Comparison of ENCODE assay signal across 14 mouse cellular contexts in genomic region chr4:123685046-123685445, GRCm38 (mm10). TPM values are rescaled to one million over a fixed set of nuclear protein-coding genes. Genes with fewer than 3 reads are reported as not detected.
DNase-seq lines count a peak whose midpoint lies in the region; ATAC-seq lines count a peak whose summit lies in the region.
"Had no signal": no experiment of that assay in that cellular context is flagged by ENCODE, and none has a peak within 500 bp of the region (broad histone marks: within the 10 kb centered on the region; RNA-seq: fewer than 3 reads in every experiment).

No protein-coding gene starts in this region.

- H3K4me3 ChIP-seq in forebrain, embryonic 12.5 days (replicated peaks), result peak overlapping the region; percentile 83
- no peak overlapping the region for H3K4me3 ChIP-seq in forebrain, embryonic 10.5 days
- H3K4me3 ChIP-seq in hindbrain, embryonic 15.5 days, result peak overlapping the region; percentile 97
- peak overlapping the region; percentile 93 for H3K4me3 ChIP-seq in midbrain, embryonic 16.5 days (ENCODE audit: low read depth, low read length)
- H3K4me3 ChIP-seq: erythroblast, embryonic 14.5 days had no signal

- H3K9ac ChIP-seq in forebrain, embryonic 12.5 days, result no peak overlapping the region
- H3K9ac ChIP-seq in hindbrain, embryonic 15.5 days, result peak overlapping the region; percentile 98; the same call in 1 of the 2 replicates
- peak overlapping the region; percentile 99; the same call in 1 of the 2 replicates for H3K9ac ChIP-seq in midbrain, embryonic 16.5 days (ENCODE audit: low read depth, low read length)
- H3K9ac ChIP-seq: limb, embryonic 15.5 days; liver, postnatal 0 days had no signal

- ATAC-seq in forebrain, embryonic 12.5 days (ENCODE audit: low FRiP score), result no peak
- ATAC-seq in hindbrain, embryonic 15.5 days (ENCODE audit: low FRiP score, low read depth), result no peak
- ATAC-seq in midbrain, embryonic 16.5 days, result no peak
- ATAC-seq: liver, postnatal 0 days had no signal

- H3K27me3 ChIP-seq in forebrain, embryonic 12.5 days, result peaks cover 11% of the 10 kb centered on the region
- H3K27me3 ChIP-seq in forebrain, embryonic 10.5 days (ENCODE audit: poor library complexity, severe bottlenecking), result peaks cover 25% of the 10 kb centered on the region
- H3K27me3 ChIP-seq in hindbrain, embryonic 15.5 days, result no peaks in the 10 kb centered on the region
- no peaks in the 10 kb centered on the region for H3K27me3 ChIP-seq in midbrain, embryonic 16.5 days (ENCODE audit: control insufficient read depth, insufficient read depth, low read depth, low read length)

- H3K9me3 ChIP-seq in forebrain, embryonic 12.5 days, result no peaks in the 10 kb centered on the region
- no peaks in the 10 kb centered on the region for H3K9me3 ChIP-seq in forebrain, embryonic 10.5 days
- H3K9me3 ChIP-seq in hindbrain, embryonic 15.5 days, result no peaks in the 10 kb centered on the region
- no peaks in the 10 kb centered on the region for H3K9me3 ChIP-seq in midbrain, embryonic 16.5 days (replicated peaks; ENCODE audit: control insufficient read depth, low read length, poor library complexity, severe bottlenecking)
- H3K9me3 ChIP-seq: limb, embryonic 15.5 days had no signal

- H3K36me3 ChIP-seq in forebrain, embryonic 12.5 days (replicated peaks), result peaks cover 4% of the 10 kb centered on the region
- peaks cover 14% of the 10 kb centered on the region for H3K36me3 ChIP-seq in forebrain, embryonic 10.5 days (replicated peaks)
- H3K36me3 ChIP-seq in hindbrain, embryonic 15.5 days, result peaks cover 15% of the 10 kb centered on the region
- peaks cover 12% of the 10 kb centered on the region for H3K36me3 ChIP-seq in midbrain, embryonic 16.5 days (ENCODE audit: control insufficient read depth, insufficient read depth, low read length)
- H3K36me3 ChIP-seq: limb, embryonic 15.5 days had no signal

- peaks cover 17% of the 10 kb centered on the region for H3K4me1 ChIP-seq in forebrain, embryonic 12.5 days
- H3K4me1 ChIP-seq in forebrain, embryonic 10.5 days, result peaks cover 23% of the 10 kb centered on the region
- H3K4me1 ChIP-seq in hindbrain, embryonic 15.5 days (replicated peaks), result peaks cover 47% of the 10 kb centered on the region
- peaks cover 29% of the 10 kb centered on the region for H3K4me1 ChIP-seq in midbrain, embryonic 16.5 days (ENCODE audit: control insufficient read depth, insufficient read depth, low read length)

- no peak overlapping the region for H3K27ac ChIP-seq in forebrain, embryonic 12.5 days
- no peak overlapping the region for H3K27ac ChIP-seq in forebrain, embryonic 10.5 days
- H3K27ac ChIP-seq in hindbrain, embryonic 15.5 days (replicated peaks), result peak overlapping the region; percentile 98
- H3K27ac ChIP-seq in midbrain, embryonic 16.5 days (ENCODE audit: low read length), result no peak overlapping the region
- H3K27ac ChIP-seq: limb, embryonic 15.5 days; macrophage had no signal

- H3K4me2 ChIP-seq in forebrain, embryonic 12.5 days, result peak overlapping the region; percentile 99
- peak overlapping the region; percentile 95 for H3K4me2 ChIP-seq in hindbrain, embryonic 15.5 days
- peak overlapping the region; percentile 94 for H3K4me2 ChIP-seq in midbrain, embryonic 16.5 days (ENCODE audit: low read length)

- DNase-seq in forebrain, embryonic 10.5 days (ENCODE audit: extremely low spot score, low spot score), result no peak
- DNase-seq in MN1 (ENCODE audit: low spot score), result peak; percentile 0
- no peak for DNase-seq in thymus, postnatal 36 days
- no peak for DNase-seq in layer of hippocampus, postnatal 36 days
- no peak for DNase-seq in testis, postnatal 14 days (ENCODE audit: low spot score)
- DNase-seq: adrenal gland, postnatal 14 days; liver, postnatal 0 days; right cerebral cortex, postnatal 25 days had no signal

- 80% methylated on average over 7 of the region's 7 CpGs for WGBS in forebrain, embryonic 12.5 days
- WGBS in forebrain, embryonic 10.5 days, result 83% methylated on average over 7 of the region's 7 CpGs
- 66% methylated on average over 7 of the region's 7 CpGs for WGBS in hindbrain, embryonic 15.5 days
- 65% methylated on average over 7 of the region's 7 CpGs for WGBS in midbrain, embryonic 16.5 days

RNA-seq across cellular contexts. Expression of gene Macf1, which starts 0.9 kb away (rescaled TPM):
- 75.6 and 77.9 TPM in 2 replicates for polyA plus RNA-seq in forebrain, embryonic 12.5 days (2016; fragmentation: Nextera tagmentation; extraction: Ambion mirVana)
- 43.8 and 50.2 TPM in 2 replicates for polyA plus RNA-seq in forebrain, embryonic 10.5 days (2016; fragmentation: Nextera tagmentation; extraction: Ambion mirVana)
- 69.2 and 71.9 TPM in 2 replicates for polyA plus RNA-seq in hindbrain, embryonic 15.5 days (2015; fragmentation: Nextera tagmentation; extraction: Ambion mirVana)
- polyA plus RNA-seq in midbrain, embryonic 16.5 days (2015; fragmentation: Nextera tagmentation; extraction: Ambion mirVana), result 75.7 and 78.7 TPM in 2 replicates
- total RNA-seq in layer of hippocampus, postnatal 36 days (2021), result 100 to 1,000 TPM; 225 to 255 TPM

RNA-seq across cellular contexts. Expression of gene Ndufs5, which starts 33.0 kb away (rescaled TPM):
- polyA plus RNA-seq in forebrain, embryonic 12.5 days (2016; fragmentation: Nextera tagmentation; extraction: Ambion mirVana), result 315 and 318 TPM in 2 replicates
- polyA plus RNA-seq in forebrain, embryonic 10.5 days (2016; fragmentation: Nextera tagmentation; extraction: Ambion mirVana), result 299 and 315 TPM in 2 replicates
- polyA plus RNA-seq in hindbrain, embryonic 15.5 days (2015; fragmentation: Nextera tagmentation; extraction: Ambion mirVana), result 457 and 489 TPM in 2 replicates
- polyA plus RNA-seq in midbrain, embryonic 16.5 days (2015; fragmentation: Nextera tagmentation; extraction: Ambion mirVana), result 403 and 425 TPM in 2 replicates
- 100 to 1,000 TPM; 180 to 196 TPM for total RNA-seq in layer of hippocampus, postnatal 36 days (2021)
